Mouse (Mus musculus) adrenal gland, adult 2 months (tissue): ENCODE data around the gene Tnfsf12. TPM values are rescaled to one million over a fixed set of nuclear protein-coding genes. Genes with fewer than 3 reads are reported as not detected.
A peak's percentile ranks its signal among the peaks of the same experiment; 100 is the strongest.

ENCODE experiments used
- DNase-seq: peaks from one replicate; pipeline ENCODE4 v3.0.0; 2021
- microRNA-seq, 2 experiments: library from miRNA; unstranded; fragments of <30 nt; microRNA quantifications; one replicate each; pipeline ENCODE4 v1.2.0; 2021
- polyA plus RNA-seq: library from polyadenylated mRNA; depleted of rRNA; stranded (reverse); fragments of >200 nt; gene quantifications from 2 replicates; pipeline ENCODE4 v1.2.3, GENCODE M21; 2012; rRNA removed
- total RNA-seq, 2 experiments: library from RNA; stranded (reverse); gene quantifications; 2 replicates each; pipeline ENCODE4 v1.2.3; 2021

Tnfsf12 gene
- total and polyA plus RNA-seq, 3 experiments = 19.8 to 44.7 (median 37.1) TPM

DNA sequence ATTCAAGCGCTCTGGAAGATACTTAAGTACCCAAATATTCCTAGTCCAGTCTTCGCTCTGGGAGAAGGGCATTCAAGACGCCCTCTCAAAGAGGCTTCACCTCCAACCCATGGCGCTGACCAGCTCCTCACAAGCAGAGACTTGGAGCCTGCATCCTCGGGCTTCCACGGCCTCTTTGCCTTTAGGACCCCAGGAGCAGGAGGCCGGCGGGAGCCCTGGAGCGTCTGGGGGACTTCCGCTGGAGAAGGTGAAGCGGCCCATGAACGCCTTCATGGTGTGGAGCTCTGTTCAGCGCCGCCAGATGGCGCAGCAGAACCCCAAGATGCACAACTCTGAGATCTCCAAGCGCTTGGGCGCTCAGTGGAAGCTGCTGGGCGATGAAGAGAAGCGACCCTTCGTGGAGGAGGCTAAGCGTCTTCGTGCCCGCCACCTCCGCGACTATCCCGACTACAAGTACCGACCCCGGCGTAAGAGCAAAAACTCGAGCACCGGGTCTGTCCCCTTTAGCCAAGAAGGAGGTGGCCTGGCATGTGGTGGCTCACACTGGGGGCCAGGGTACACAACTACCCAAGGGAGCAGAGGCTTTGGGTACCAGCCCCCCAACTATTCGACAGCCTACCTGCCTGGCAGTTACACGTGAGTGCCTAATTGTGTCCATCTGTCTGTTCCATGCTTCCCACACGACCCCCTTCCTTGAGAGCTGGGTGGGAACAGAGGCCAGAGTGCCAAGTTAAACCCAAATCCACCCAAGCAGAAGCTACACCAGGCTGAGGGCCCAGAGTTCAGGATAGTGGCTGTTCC is 40.2 kb downstream of the Tnfsf12 start, which contains the start of gene Sox15:
Gene Sox15 (plus strand): TSS at position 51 of the 801 bp plus-strand sequence.
- DNase-seq = peak; percentile 67

- DNase-seq = no peak
Measured at GRCm38 (mm10) chr11:69654760-69655159, 40.9 kb downstream of the Tnfsf12 start.

DNA sequence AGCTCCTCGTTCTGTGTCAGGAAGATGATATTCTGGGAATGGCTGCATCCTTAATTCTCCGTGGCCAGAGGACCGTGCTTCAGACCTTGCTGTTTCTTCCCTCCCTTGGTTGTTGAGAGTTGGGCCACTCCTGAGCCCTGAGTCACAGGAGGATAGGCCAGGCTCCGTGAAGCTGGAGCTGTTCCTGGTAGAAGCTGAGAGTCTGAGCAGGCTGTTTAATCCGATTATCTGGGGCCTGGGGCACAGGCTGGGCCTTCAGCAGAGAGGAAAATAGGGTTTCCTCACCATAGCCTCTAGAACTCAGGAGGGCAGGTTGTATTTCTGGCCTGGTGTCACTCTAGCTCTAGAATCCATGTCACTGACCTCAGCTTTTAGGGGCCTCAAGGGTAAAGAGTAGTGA is 42.2 kb downstream of the Tnfsf12 start:
- DNase-seq = no peak

GRCm38 (mm10) chr11:69645860-69646259 is 49.8 kb downstream of the Tnfsf12 start:
- DNase-seq = no peak

Small RNAs within 50 kb of the gene (microRNA-seq; reads per million reads assigned to microRNA genes)
- gene Mir1934 = 2.2 to 4.1 reads per million in 2 experiments

Other genes with a start within 250 kb of the Tnfsf12 start
Only the 30 nearest of the 36 such genes appear.
- under 1 TPM; 0.32 to 0.66 TPM for gene Dnah2, start 146.7 kb downstream of the Tnfsf12 start, total RNA-seq
- gene Dnah2, start 146.7 kb downstream of the Tnfsf12 start, polyA plus RNA-seq = 0.19 and 0.28 TPM in 2 replicates
- under 1 TPM; 0.52 to 0.69 TPM for gene Efnb3, start 135.6 kb downstream of the Tnfsf12 start, total RNA-seq
- 0.77 and 1.3 TPM in 2 replicates for gene Efnb3, start 135.6 kb downstream of the Tnfsf12 start, polyA plus RNA-seq
- 10 to 100 TPM in 1 of 2 experiments, 1 to 10 TPM in 1; 8.4 to 12.0 TPM for gene Wrap53, start 115.6 kb downstream of the Tnfsf12 start, total RNA-seq
- gene Wrap53, start 115.6 kb downstream of the Tnfsf12 start, polyA plus RNA-seq = 14.8 and 16.1 TPM in 2 replicates
- 10 to 100 TPM; 59.6 to 67.5 TPM for gene Trp53, start 115.5 kb downstream of the Tnfsf12 start, total RNA-seq
- gene Trp53, start 115.5 kb downstream of the Tnfsf12 start, polyA plus RNA-seq = 78.9 and 85.0 TPM in 2 replicates
- 10 to 100 TPM; 34.9 to 40.2 TPM for gene Atp1b2, start 89.9 kb downstream of the Tnfsf12 start, total RNA-seq
- 28.3 and 31.5 TPM in 2 replicates for gene Atp1b2, start 89.9 kb downstream of the Tnfsf12 start, polyA plus RNA-seq
- gene Shbg, start 77.9 kb downstream of the Tnfsf12 start, total RNA-seq = not detected
- not detected in 2 replicates for gene Shbg, start 77.9 kb downstream of the Tnfsf12 start, polyA plus RNA-seq
- 10 to 100 TPM in 1 of 2 experiments, 1 to 10 TPM in 1; 6.1 to 11.9 TPM for gene Sat2, start 73.8 kb downstream of the Tnfsf12 start, total RNA-seq
- 2.1 and 3.2 TPM in 2 replicates for gene Sat2, start 73.8 kb downstream of the Tnfsf12 start, polyA plus RNA-seq
- gene Fxr2, start 62.9 kb downstream of the Tnfsf12 start, total RNA-seq = 100 to 1,000 TPM in 1 of 2 experiments, 10 to 100 TPM in 1; 69.6 to 105 TPM
- gene Fxr2, start 62.9 kb downstream of the Tnfsf12 start, polyA plus RNA-seq = 69.8 and 81.6 TPM in 2 replicates
- gene Sox15, start 40.5 kb downstream of the Tnfsf12 start, total RNA-seq = not detected
- gene Sox15, start 40.5 kb downstream of the Tnfsf12 start, polyA plus RNA-seq = 0.24 TPM in 1 of 2 replicates, not detected in the other
- gene Mpdu1, start 33.2 kb downstream of the Tnfsf12 start, total RNA-seq = 100 to 1,000 TPM; 109 to 127 TPM
- 179 and 196 TPM in 2 replicates for gene Mpdu1, start 33.2 kb downstream of the Tnfsf12 start, polyA plus RNA-seq
- 10 to 100 TPM; 16.8 to 53.0 TPM for gene Cd68, start 29.7 kb downstream of the Tnfsf12 start, total RNA-seq
- gene Cd68, start 29.7 kb downstream of the Tnfsf12 start, polyA plus RNA-seq = 24.5 and 36.9 TPM in 2 replicates
- 100 to 1,000 TPM; 509 to 543 TPM for gene Eif4a1, start 23.4 kb downstream of the Tnfsf12 start, total RNA-seq
- 85.0 and 144 TPM in 2 replicates for gene Eif4a1, start 23.4 kb downstream of the Tnfsf12 start, polyA plus RNA-seq
- 10 to 100 TPM; 65.5 to 75.5 TPM for gene Senp3, start 13.8 kb downstream of the Tnfsf12 start, total RNA-seq
- 34.3 and 37.5 TPM in 2 replicates for gene Senp3, start 13.8 kb downstream of the Tnfsf12 start, polyA plus RNA-seq
- 1 to 10 TPM; 1.6 to 2.4 TPM for gene Tnfsf13, start 10.1 kb downstream of the Tnfsf12 start, total RNA-seq
- gene Tnfsf13, start 10.1 kb downstream of the Tnfsf12 start, polyA plus RNA-seq = 2.2 and 2.4 TPM in 2 replicates
- 1 to 10 TPM; 3.1 to 7.0 TPM for gene Tnfsfm13, start 249 bp upstream of the Tnfsf12 start, total RNA-seq
- gene Tnfsfm13, start 249 bp upstream of the Tnfsf12 start, polyA plus RNA-seq = 12.7 and 18.9 TPM in 2 replicates
- gene Polr2a, start 62.8 kb upstream of the Tnfsf12 start, total RNA-seq = 10 to 100 TPM; 71.4 to 77.9 TPM
- 20.6 and 38.3 TPM in 2 replicates for gene Polr2a, start 62.8 kb upstream of the Tnfsf12 start, polyA plus RNA-seq
- not detected for gene Slc35g3, start 66.1 kb upstream of the Tnfsf12 start, total RNA-seq
- not detected in 2 replicates for gene Slc35g3, start 66.1 kb upstream of the Tnfsf12 start, polyA plus RNA-seq
- gene Zbtb4, start 70.1 kb upstream of the Tnfsf12 start, total RNA-seq = 10 to 100 TPM; 47.3 to 74.8 TPM
- 66.0 and 73.6 TPM in 2 replicates for gene Zbtb4, start 70.1 kb upstream of the Tnfsf12 start, polyA plus RNA-seq
- 1 to 10 TPM; 1.7 to 3.1 TPM for gene Chrnb1, start 100.1 kb upstream of the Tnfsf12 start, total RNA-seq
- 2.7 and 3.0 TPM in 2 replicates for gene Chrnb1, start 100.1 kb upstream of the Tnfsf12 start, polyA plus RNA-seq
- gene Fgf11, start 106.0 kb upstream of the Tnfsf12 start, total RNA-seq = 10 to 100 TPM in 1 of 2 experiments, 1 to 10 TPM in 1; 4.6 to 12.8 TPM
- gene Fgf11, start 106.0 kb upstream of the Tnfsf12 start, polyA plus RNA-seq = 6.0 and 13.4 TPM in 2 replicates
- 1 to 10 TPM in 1 of 2 experiments, under 1 TPM in 1; 0.23 to 1.1 TPM for gene Tmem102, start 109.8 kb upstream of the Tnfsf12 start, total RNA-seq
- gene Tmem102, start 109.8 kb upstream of the Tnfsf12 start, polyA plus RNA-seq = 0.81 and 0.94 TPM in 2 replicates
- gene Gm39566, start 119.4 kb upstream of the Tnfsf12 start, total RNA-seq = not detected
- not detected in 2 replicates for gene Gm39566, start 119.4 kb upstream of the Tnfsf12 start, polyA plus RNA-seq
- gene Spem2, start 122.6 kb upstream of the Tnfsf12 start, total RNA-seq = not detected
- 0.09 TPM in 1 of 2 replicates, not detected in the other for gene Spem2, start 122.6 kb upstream of the Tnfsf12 start, polyA plus RNA-seq
- not detected for gene Spem1, start 126.3 kb upstream of the Tnfsf12 start, total RNA-seq
- not detected in 2 replicates for gene Spem1, start 126.3 kb upstream of the Tnfsf12 start, polyA plus RNA-seq
- gene Nlgn2, start 141.9 kb upstream of the Tnfsf12 start, total RNA-seq = 10 to 100 TPM; 14.6 to 21.8 TPM
- 55.0 and 58.6 TPM in 2 replicates for gene Nlgn2, start 141.9 kb upstream of the Tnfsf12 start, polyA plus RNA-seq
- 100 to 1,000 TPM; 139 to 173 TPM for gene Tmem256, start 142.7 kb upstream of the Tnfsf12 start, total RNA-seq
- 116 and 160 TPM in 2 replicates for gene Tmem256, start 142.7 kb upstream of the Tnfsf12 start, polyA plus RNA-seq
- gene Plscr3, start 150.5 kb upstream of the Tnfsf12 start, total RNA-seq = 10 to 100 TPM; 50.8 to 53.5 TPM
- 224 and 230 TPM in 2 replicates for gene Plscr3, start 150.5 kb upstream of the Tnfsf12 start, polyA plus RNA-seq
- under 1 TPM in 1 of 2 experiments, not detected in 1; 0.38 TPM for gene Tnk1, start 162.9 kb upstream of the Tnfsf12 start, total RNA-seq
- gene Tnk1, start 162.9 kb upstream of the Tnfsf12 start, polyA plus RNA-seq = 0.17 and 0.91 TPM in 2 replicates
- not detected for gene Tmem95, start 182.2 kb upstream of the Tnfsf12 start, total RNA-seq
- not detected in 2 replicates for gene Tmem95, start 182.2 kb upstream of the Tnfsf12 start, polyA plus RNA-seq
- gene Kctd11, start 185.6 kb upstream of the Tnfsf12 start, total RNA-seq = 1 to 10 TPM; 3.2 to 5.7 TPM
- gene Kctd11, start 185.6 kb upstream of the Tnfsf12 start, polyA plus RNA-seq = 4.1 and 4.9 TPM in 2 replicates